27 mouse cellular contexts compared by ENCODE assay signal in genomic region chr5:150971126-150971525, GRCm38 (mm10). TPM values are rescaled to one million over a fixed set of nuclear protein-coding genes. Genes with fewer than 3 reads are reported as not detected.
"Had no signal": no experiment of that assay in that cellular context is flagged by ENCODE, and none has a peak within 500 bp of the region (broad histone marks: within the 10 kb centered on the region; RNA-seq: fewer than 3 reads in every experiment).

No protein-coding gene starts in this region.

- DNase-seq: forebrain, postnatal 0 days; gastrocnemius, postnatal 14 days; gastrocnemius, postnatal 36 days; heart, adult 18-20 months; heart, postnatal 14 days; heart, postnatal 36 days; kidney, adult 11 months; kidney, adult 2 months; kidney, adult 9 months; kidney, postnatal 14 days; kidney, postnatal 36 days; layer of hippocampus, adult 9-11 months; left cerebral cortex, postnatal 4 days had no signal

- H3K4me3 ChIP-seq: heart, embryonic 12.5 days; hindbrain, embryonic 12.5 days; hindbrain, embryonic 15.5 days; kidney, embryonic 15.5 days; limb, embryonic 13.5 days; limb, embryonic 15.5 days; liver, embryonic 12.5 days had no signal

- H3K27ac ChIP-seq: hindbrain, embryonic 12.5 days; hindbrain, embryonic 15.5 days; hindbrain, postnatal 0 days; kidney, embryonic 15.5 days; kidney, postnatal 0 days; limb, embryonic 13.5 days; limb, embryonic 15.5 days; liver, embryonic 12.5 days; liver, embryonic 14.5 days had no signal

- H3K36me3 ChIP-seq: heart, embryonic 12.5 days; hindbrain, embryonic 12.5 days; hindbrain, embryonic 15.5 days; kidney, embryonic 15.5 days; limb, embryonic 13.5 days; limb, embryonic 15.5 days; liver, embryonic 12.5 days had no signal

- ATAC-seq: forebrain, postnatal 0 days; hindbrain, postnatal 0 days; intestine, embryonic 16.5 days; liver, embryonic 12.5 days had no signal

- H3K9me3 ChIP-seq: hindbrain, embryonic 12.5 days; hindbrain, embryonic 15.5 days; kidney, embryonic 15.5 days; limb, embryonic 15.5 days had no signal

- H3K4me1 ChIP-seq: heart, embryonic 12.5 days; hindbrain, embryonic 15.5 days; limb, embryonic 13.5 days; limb, embryonic 15.5 days; liver, embryonic 12.5 days had no signal

- H3K9ac ChIP-seq: forebrain, postnatal 0 days; heart, embryonic 12.5 days; hindbrain, embryonic 12.5 days; hindbrain, embryonic 15.5 days; kidney, embryonic 15.5 days; limb, embryonic 13.5 days; limb, embryonic 15.5 days; liver, embryonic 12.5 days; liver, embryonic 14.5 days had no signal

- H3K4me2 ChIP-seq: heart, embryonic 12.5 days; hindbrain, embryonic 12.5 days; hindbrain, embryonic 15.5 days; kidney, embryonic 15.5 days; limb, embryonic 13.5 days; limb, embryonic 15.5 days; liver, embryonic 12.5 days had no signal

- H3K27me3 ChIP-seq: heart, embryonic 12.5 days; hindbrain, embryonic 12.5 days; hindbrain, embryonic 15.5 days; kidney, embryonic 15.5 days; limb, embryonic 13.5 days; limb, embryonic 15.5 days; liver, embryonic 12.5 days had no signal

RNA-seq across cellular contexts. Expression of gene Kl, which starts 18.7 kb away (rescaled TPM):
- total RNA-seq: hematopoietic stem cell, adult 5-6 weeks; liver, adult 2 months had no signal
- polyA plus RNA-seq: intestine, embryonic 14.5 days; liver, adult 2 months; liver, embryonic 12.5 days had no signal
